Mouse (Mus musculus) E14TG2a.4 (cell line): ENCODE measurements at regions not wholly inside any gene's neighbourhood (a gene's known extent, or its start where the extent isn't known, plus 50 kb on each side); places are given as distances from the start of the nearest gene placed in this dataset.

ENCODE experiments used
- CTCF ChIP-seq: conservative IDR thresholded peaks from 2 replicates; pipeline ENCODE4 v1.5.1; 2014; ENCODE audit warnings: low read length
- NANOG ChIP-seq: IDR thresholded peaks from 2 replicates; pipeline ENCODE4 v1.6.1; 2014; ENCODE audit warnings: borderline replicate concordance, low read length, mixed read lengths
- POU5F1 ChIP-seq: IDR thresholded peaks from 2 replicates; pipeline ENCODE4 v1.6.1; 2014; ENCODE audit warnings: low read length, borderline replicate concordance

DNA sequence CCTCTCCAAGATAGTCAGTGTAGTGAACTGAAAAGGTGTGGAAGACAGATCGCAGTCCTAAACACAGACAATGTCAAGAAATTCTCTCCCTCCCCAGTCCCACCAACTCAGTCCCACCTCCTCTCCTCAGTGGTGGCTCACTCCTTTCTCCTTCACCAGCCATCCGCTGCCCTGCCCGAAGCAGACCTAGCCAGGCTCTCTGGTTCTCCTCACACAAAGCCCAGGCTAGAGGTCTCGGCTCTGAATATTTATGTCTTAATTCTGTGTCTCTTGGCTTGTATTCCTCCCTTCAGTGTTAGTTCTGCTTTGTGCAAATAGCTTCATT, 276.1 kb downstream of the Rngtt start:
- TF ChIP-seq CTCF (no peak), POU5F1 (no peak), NANOG (no peak)
